Mouse (Mus musculus): Measurements from ENCODE around the gene Bahcc1. TPM values are rescaled to one million over a fixed set of nuclear protein-coding genes. Genes with fewer than 3 reads are reported as not detected.

Gene Bahcc1
- polyA plus RNA-seq, 1 experiment, result 47.0 TPM

DNA sequence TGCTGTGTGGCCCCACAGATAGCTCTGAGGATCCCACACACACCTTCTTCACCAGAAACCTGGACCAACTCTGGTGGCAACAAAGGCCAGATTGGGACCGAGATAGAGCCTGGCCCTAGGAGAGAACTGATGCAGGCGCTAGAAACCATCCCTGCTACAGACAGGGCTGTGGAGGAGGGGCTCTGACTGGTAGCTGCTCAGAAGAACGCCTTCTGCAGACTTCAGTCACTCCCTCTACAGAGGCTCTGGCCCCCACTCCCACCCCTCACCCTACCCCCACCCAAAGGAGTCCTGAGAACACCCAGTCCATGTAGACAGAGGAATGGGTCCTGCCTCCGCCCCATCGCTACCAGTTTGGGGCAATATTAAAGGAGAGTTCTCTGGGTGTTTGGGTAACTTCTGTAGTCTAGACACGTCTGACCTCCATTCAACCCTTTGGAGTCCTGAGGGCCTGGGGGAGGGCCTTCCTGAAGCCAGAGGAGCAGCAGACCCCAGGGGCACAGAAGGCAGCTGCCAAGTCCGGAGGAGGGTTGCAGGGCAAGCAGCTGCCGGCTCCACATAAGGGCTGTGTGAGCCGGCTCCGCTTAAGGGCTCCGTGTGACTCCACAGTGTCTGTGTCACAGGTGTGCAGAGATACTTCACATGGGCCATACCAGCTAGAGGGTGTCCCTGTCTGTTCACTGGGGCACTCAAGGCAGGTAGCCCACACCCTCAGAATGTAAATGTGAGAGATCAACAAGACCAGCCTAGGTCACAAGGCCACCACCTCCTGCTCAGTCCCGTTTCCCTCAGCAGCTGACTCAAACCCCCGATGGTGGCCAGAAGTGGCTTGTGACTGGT lies 63.8 kb downstream of the Bahcc1 start:
- TF ChIP-seq POLR2A (IDR thresholded peaks at IDR 0.05; ENCODE audit: borderline replicate concordance, extremely low read depth, insufficient read depth, insufficient read length, poor library complexity, severe bottlenecking) (no peak), CTCF (IDR thresholded peaks at IDR 0.05; ENCODE audit: borderline replicate concordance, extremely low read depth, insufficient read depth, insufficient read length) (no peak)
- peak; percentile 66 for DNase-seq (ENCODE audit: low read depth)

DNA sequence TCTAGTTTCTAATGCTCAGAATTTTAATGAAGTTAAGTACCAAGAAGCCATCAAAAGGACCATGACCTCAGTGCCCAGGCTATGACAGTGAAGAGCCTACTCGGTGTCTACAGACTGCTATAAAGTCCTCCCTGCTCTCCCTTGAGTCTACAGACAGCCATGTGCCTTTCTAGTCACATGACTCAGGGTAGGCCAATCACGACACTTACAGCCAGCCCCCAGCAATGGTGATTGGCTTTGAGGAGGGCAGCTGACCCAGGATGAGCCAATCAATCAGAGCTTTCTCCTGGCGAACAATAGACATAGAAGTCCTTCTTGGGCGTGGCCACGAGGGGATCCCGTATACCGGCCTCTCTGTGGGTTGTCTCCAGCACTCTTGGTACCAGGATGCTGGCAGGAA lies 65.0 kb downstream of the Bahcc1 start:
- TF ChIP-seq CTCF (IDR thresholded peaks at IDR 0.05; ENCODE audit: borderline replicate concordance, extremely low read depth, insufficient read depth, insufficient read length) (no peak), POLR2A (IDR thresholded peaks at IDR 0.05; ENCODE audit: borderline replicate concordance, extremely low read depth, insufficient read depth, insufficient read length, poor library complexity, severe bottlenecking) (no peak)
- DNase-seq (ENCODE audit: low read depth), result peak; percentile 41

DNA sequence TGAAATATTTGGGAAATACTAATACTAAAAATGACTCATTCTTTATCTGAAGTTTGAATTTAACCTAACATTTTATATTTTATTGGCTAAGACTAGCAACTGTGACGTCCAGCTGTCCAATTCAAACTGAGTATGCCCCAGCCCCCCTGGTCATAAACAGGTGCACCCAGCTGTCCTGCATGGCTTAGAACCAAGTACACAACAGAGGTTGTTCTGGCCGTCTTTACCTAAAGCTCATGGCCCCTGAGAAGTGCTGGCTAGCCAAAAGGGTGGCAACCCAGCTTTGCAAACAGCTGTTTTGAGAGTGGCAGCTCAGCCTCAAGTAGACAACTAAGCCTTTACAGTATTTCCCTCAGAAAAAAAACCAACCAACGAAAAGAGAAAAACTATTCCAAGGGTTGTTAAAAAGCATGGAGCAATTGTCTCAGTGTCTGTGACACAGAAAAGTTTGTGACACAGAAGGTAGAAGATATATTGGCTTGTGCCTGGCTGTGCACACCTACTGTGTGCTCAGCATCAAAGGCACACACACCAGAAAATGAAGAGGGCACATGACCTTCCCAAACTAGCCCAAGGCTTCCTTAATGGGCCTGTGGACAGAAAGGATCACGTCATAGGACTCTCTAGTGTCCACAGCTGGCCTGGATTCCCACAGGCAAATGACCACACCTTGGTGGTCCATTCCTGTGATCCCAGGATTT lies 65.8 kb downstream of the Bahcc1 start:
- TF ChIP-seq POLR2A (IDR thresholded peaks at IDR 0.05; ENCODE audit: borderline replicate concordance, extremely low read depth, insufficient read depth, insufficient read length, poor library complexity, severe bottlenecking) (no peak), CTCF (IDR thresholded peaks at IDR 0.05; ENCODE audit: borderline replicate concordance, extremely low read depth, insufficient read depth, insufficient read length) (no peak)
- no peak for DNase-seq (ENCODE audit: low read depth)

DNA sequence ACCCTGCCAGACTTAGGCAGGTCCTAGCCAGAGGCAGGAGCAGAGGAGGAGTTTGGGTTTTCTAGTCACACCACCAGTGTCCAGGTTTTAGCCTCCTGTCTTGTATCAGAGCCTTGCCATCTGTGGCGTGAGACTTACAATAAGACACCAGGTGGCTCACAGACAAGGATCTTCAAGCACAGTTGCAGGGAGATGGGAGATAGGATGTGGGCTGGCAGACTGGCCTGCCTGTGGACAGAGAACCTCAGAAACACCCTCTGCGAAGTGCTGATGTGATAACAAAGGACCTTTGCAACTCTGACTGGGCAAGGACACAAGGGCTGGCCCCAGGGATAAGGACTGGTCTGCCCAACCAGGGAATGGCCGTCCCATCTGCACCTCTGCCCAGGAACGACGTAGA lies 66.7 kb downstream of the Bahcc1 start:
- peak; percentile 56 for DNase-seq (ENCODE audit: low read depth)
- TF ChIP-seq CTCF (IDR thresholded peaks at IDR 0.05; ENCODE audit: borderline replicate concordance, extremely low read depth, insufficient read depth, insufficient read length) (no peak), POLR2A (IDR thresholded peaks at IDR 0.05; ENCODE audit: borderline replicate concordance, extremely low read depth, insufficient read depth, insufficient read length, poor library complexity, severe bottlenecking) (no peak)

DNA sequence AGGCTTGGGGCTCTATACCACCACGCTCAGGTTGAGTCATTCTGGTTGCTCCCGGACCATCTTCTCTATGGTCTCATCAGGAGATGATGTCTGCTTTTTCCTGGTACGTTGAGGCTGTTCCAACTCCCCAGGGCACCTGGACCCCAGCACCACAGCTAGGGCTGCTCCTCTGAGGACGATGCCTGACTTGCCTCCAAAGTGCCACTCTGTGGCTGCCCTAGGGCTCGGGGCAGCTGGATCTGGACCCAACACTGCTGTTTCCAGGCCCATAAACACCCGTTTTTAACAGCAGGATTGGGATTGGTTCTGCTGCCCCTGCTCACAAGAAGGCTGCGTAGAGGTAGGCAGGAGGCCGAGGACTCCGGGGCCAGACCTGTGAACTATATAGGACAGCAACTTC lies 70.4 kb downstream of the Bahcc1 start:
- TF ChIP-seq POLR2A (IDR thresholded peaks at IDR 0.05; ENCODE audit: borderline replicate concordance, extremely low read depth, insufficient read depth, insufficient read length, poor library complexity, severe bottlenecking), result no peak
- TF ChIP-seq CTCF (IDR thresholded peaks at IDR 0.05; ENCODE audit: borderline replicate concordance, extremely low read depth, insufficient read depth, insufficient read length), result no peak

DNA sequence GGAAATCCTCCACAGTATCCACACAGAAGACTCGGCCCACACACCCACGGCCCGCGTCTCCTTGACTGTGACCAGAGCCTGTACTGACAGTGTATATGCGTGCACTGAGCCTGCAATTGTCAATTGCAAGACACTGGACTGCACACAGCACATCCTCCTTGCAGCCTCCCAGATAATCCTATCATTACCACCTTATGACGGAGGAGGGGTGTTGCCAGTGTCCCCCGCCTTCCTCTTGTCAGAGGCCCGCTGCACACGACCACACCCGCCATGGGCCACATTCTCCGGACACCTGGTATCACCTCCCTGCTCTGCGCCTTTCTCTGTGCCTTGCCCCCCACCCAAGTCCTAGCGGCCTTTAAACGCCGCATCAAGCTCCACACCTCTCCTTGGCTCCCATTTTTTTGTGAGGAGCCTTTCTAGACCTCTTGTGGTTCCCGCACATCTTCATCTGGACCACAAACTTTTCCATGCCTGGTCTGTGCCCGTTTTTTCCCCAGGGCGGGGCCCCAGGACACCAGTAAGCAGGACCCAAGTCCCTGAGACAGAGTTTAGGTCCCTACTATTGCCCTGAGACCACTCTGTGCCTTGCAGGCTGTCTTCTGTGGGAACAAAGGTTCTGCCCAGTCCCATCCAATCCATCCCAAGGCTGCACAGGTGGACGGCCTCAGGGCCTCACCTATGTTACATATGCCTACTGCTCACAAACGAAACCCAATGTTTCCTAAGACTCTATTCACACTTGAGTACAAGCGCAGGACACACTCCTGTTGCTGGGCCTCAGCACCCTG lies 71.0 kb downstream of the Bahcc1 start:
- TF ChIP-seq POLR2A (IDR thresholded peaks at IDR 0.05; ENCODE audit: borderline replicate concordance, extremely low read depth, insufficient read depth, insufficient read length, poor library complexity, severe bottlenecking), result no peak
- TF ChIP-seq CTCF (IDR thresholded peaks at IDR 0.05; ENCODE audit: borderline replicate concordance, extremely low read depth, insufficient read depth, insufficient read length), result no peak
- no peak for DNase-seq (ENCODE audit: low read depth)

More for the DNA sequence above, 70.4 kb downstream of the Bahcc1 start:
- no peak for DNase-seq (ENCODE audit: low read depth)

DNA sequence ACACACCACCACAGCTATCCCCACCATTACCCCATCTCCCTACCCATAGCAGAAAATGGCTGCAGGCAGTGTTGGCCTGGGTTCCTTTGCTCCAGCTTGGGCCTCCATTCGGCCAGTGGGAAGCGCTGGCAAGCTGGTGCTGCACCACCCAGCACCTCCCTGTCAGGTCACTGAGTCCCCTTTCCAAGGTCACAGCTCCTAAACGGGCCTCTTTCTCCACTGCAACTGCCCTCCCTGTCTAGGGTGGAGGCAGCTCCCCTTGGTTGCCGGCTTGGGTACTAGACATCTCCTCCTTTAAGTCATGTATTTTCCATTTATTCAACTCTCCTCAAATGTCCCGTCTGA lies 71.6 kb downstream of the Bahcc1 start:
- no peak for DNase-seq (ENCODE audit: low read depth)

DNA sequence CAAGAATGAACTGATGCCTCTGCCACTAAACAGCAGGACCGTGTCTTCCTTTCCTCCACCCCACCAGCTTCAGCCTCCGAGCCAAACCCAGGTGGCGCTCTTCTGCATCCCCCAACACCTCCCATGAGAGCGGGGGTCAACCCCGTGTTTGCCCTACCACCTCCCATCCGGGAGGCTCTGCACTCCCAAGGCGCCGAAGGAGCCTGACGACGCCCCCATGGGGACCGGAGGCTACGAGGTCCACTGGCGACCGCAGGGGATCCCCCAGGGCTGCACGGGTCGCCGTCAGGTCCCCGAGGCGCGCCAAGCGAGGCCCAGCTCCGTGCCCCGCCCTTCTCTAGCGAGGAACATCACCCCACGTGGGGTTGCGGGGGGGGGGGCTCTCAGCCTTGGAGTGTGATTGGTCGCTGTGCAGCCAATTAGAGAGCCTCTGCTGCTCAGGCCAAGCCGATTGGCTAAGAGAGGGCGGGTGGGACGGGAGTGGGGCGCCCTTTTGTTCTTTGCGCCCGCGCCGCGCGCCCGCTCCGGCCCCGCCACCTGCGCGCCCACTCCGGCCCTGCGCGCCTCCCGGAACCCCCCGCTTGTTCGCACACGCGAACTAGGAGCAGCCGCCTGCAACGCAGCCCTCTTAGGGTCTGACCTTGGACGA lies 72.3 kb downstream of the Bahcc1 start:
- TF ChIP-seq POLR2A (IDR thresholded peaks at IDR 0.05; ENCODE audit: borderline replicate concordance, extremely low read depth, insufficient read depth, insufficient read length, poor library complexity, severe bottlenecking) (peak; percentile 44), CTCF (IDR thresholded peaks at IDR 0.05; ENCODE audit: borderline replicate concordance, extremely low read depth, insufficient read depth, insufficient read length) (peak; percentile 48)
- peak; percentile 99 for DNase-seq (ENCODE audit: low read depth)

More for the DNA sequence above, 71.6 kb downstream of the Bahcc1 start:
- TF ChIP-seq POLR2A (IDR thresholded peaks at IDR 0.05; ENCODE audit: borderline replicate concordance, extremely low read depth, insufficient read depth, insufficient read length, poor library complexity, severe bottlenecking), result no peak
- TF ChIP-seq CTCF (IDR thresholded peaks at IDR 0.05; ENCODE audit: borderline replicate concordance, extremely low read depth, insufficient read depth, insufficient read length), result no peak

DNA sequence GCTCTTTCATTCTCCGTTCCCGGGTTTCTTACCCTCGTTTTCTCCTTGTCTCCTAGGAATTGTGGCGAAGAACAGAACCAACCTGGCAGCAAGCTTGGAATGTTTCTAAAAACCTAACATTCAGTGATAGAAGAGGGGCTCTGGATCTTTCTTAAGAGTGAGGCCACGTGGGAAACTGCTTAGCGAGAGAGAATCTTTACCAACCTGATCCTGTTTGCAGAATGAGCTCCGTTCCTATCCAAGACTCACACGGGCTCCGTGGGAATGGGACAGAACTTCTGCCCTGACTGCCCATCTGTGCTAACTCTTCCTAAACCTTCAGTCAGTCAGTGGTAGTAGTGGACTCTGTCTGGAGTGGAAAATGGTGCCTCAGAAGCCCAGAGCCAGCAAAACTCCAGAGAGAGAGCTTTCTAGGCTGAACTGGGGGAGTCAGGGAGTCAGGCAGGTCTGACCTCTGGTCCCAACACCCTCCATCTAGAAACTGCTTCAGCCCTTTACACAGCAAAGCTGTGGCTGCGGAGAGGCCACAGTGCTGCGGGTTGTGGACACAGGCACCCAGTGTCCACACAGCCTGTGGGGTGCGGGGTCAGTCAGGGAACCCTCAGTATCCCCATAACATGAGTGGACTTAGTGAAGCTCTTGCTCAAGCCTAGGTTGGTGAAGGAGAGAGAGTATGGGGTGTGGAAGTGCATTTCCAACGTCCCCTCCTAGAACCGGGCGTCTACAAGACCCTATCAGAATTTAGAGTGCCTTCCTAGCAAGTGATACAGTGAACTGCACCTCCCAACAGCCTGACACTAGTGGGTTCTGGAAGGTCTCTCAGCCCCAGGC lies 73.0 kb downstream of the Bahcc1 start:
- no peak for DNase-seq (ENCODE audit: low read depth)
- no peak for TF ChIP-seq POLR2A (IDR thresholded peaks at IDR 0.05; ENCODE audit: borderline replicate concordance, extremely low read depth, insufficient read depth, insufficient read length, poor library complexity, severe bottlenecking)
- TF ChIP-seq CTCF (IDR thresholded peaks at IDR 0.05; ENCODE audit: borderline replicate concordance, extremely low read depth, insufficient read depth, insufficient read length), result no peak
